Mouse (Mus musculus) lung, postnatal 25 days (tissue): ENCODE results near the gene Fam168b.

Experiments used
- DNase-seq: peaks from one replicate; pipeline ENCODE4 v3.0.0; 2022; ENCODE audit warnings: low spot score

Gene Fam168b

GRCm38 (mm10) chr1:34842887-34843618 is at the start of gene Fam168b:
TSS of gene Fam168b (minus strand) at chr1:34843065.
- DNase-seq: peak; percentile 85

- no peak for DNase-seq
Measured at GRCm38 (mm10) chr1:34892466-34892865, 49.6 kb upstream of the Fam168b start.

GRCm38 (mm10) chr1:34891559-34892289 is 48.9 kb upstream of the Fam168b start:
- no peak for DNase-seq

- no peak for DNase-seq
Measured at GRCm38 (mm10) chr1:34883776-34884175, 40.9 kb upstream of the Fam168b start.

- DNase-seq: no peak
Measured at GRCm38 (mm10) chr1:34879611-34880010, 36.7 kb upstream of the Fam168b start.

GRCm38 (mm10) chr1:34873551-34873950 is 30.7 kb upstream of the Fam168b start:
- DNase-seq: no peak

GRCm38 (mm10) chr1:34871170-34871569 is 28.3 kb upstream of the Fam168b start:
- DNase-seq: no peak

- no peak for DNase-seq
Measured at GRCm38 (mm10) chr1:34869231-34869630, 26.4 kb upstream of the Fam168b start.

- no peak for DNase-seq
Measured at GRCm38 (mm10) chr1:34868391-34868790, 25.5 kb upstream of the Fam168b start.

- no peak for DNase-seq
Measured at GRCm38 (mm10) chr1:34867574-34867955, 24.7 kb upstream of the Fam168b start.

GRCm38 (mm10) chr1:34866815-34867573 is 24.1 kb upstream of the Fam168b start:
- peak; percentile 93 for DNase-seq

GRCm38 (mm10) chr1:34865866-34866265 is 23.0 kb upstream of the Fam168b start:
- DNase-seq: no peak

- DNase-seq: peak; percentile 58
Measured at GRCm38 (mm10) chr1:34864243-34864642, 21.4 kb upstream of the Fam168b start.

GRCm38 (mm10) chr1:34863323-34863722 is 20.5 kb upstream of the Fam168b start:
- DNase-seq: no peak

- no peak for DNase-seq
Measured at GRCm38 (mm10) chr1:34862877-34863276, 20.0 kb upstream of the Fam168b start.

- no peak for DNase-seq
Measured at GRCm38 (mm10) chr1:34860205-34860604, 17.3 kb upstream of the Fam168b start.

- no peak for DNase-seq
Measured at GRCm38 (mm10) chr1:34859761-34860160, 16.9 kb upstream of the Fam168b start.

- DNase-seq: peak; percentile 59
Measured at GRCm38 (mm10) chr1:34858671-34859070, 15.8 kb upstream of the Fam168b start.

GRCm38 (mm10) chr1:34855056-34855739 is 12.3 kb upstream of the Fam168b start:
- no peak for DNase-seq

- no peak for DNase-seq
Measured at GRCm38 (mm10) chr1:34853786-34854185, 10.9 kb upstream of the Fam168b start.

- no peak for DNase-seq
Measured at GRCm38 (mm10) chr1:34852116-34852878, 9.4 kb upstream of the Fam168b start.
